Mouse (Mus musculus): ENCODE results near the gene Sphkap.

GRCm38 (mm10) chr1:83339358-83339757, 68.6 kb downstream of the Sphkap start:
- no peak for TF ChIP-seq POLR2A (IDR thresholded peaks at IDR 0.05; ENCODE audit: insufficient read depth, low read depth, low read length)
- TF ChIP-seq CTCF (IDR thresholded peaks at IDR 0.05): no peak
